Mouse (Mus musculus): ENCODE data around the gene Caskin2.
"Not testable (repeated sequence)": the region's sequence is repeated elsewhere in the genome, so short reads cannot be mapped to it uniquely, and the experiment has no call there.

Caskin2 gene

DNA sequence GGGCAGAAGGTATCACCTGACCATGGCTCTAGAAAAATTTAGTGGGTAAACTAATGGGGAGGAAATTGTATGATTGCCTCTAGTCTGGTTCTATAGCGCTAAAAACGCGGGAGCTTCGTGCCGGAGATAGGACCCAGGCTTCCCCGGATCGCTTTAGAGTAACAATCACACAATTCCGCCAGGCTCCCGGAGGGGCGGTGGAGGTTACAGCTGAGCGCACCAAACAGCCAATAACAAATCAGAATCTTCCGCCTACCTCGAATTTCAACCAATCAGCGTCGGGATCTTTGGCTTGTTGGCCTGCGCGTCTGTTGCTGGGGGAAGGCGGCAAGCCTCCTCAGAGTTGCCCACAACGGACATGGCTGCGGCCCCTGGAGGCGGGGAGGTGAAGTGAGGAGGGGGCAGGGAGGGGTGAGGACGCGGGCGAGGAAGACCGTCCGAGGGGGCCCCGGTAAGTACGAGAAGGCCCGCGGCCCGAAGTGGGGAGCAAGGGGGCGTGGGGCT is 48.3 kb downstream of the Caskin2 start, which contains the start of gene Tmem94:
Tmem94 (plus strand) TSS at position 331 of the 504 bp plus-strand sequence.
- DNase-seq (ENCODE audit: low spot score in 2 of 2): peak; percentile 93 to 95

DNA sequence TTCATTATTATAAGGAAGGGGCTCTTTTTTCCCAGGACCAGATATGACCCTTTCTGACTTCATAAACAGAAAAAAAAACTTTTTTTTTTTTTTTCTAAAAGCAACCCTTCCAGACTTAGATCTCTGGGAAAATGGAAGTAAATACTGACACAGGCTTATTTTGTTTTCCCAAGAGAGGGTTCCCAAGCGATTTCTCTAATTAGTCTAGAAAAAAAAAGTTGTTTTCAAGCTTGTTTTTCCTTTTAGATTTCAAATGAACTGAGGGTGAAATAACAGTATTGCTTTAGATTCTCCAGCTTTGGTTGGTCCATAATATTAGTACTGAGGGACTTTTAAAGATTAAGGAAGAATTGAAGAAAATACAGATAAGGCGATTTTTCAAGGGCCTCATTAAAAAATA is 48.7 kb downstream of the Caskin2 start:
- DNase-seq (ENCODE audit: low spot score in 2 of 2): no peak

DNA sequence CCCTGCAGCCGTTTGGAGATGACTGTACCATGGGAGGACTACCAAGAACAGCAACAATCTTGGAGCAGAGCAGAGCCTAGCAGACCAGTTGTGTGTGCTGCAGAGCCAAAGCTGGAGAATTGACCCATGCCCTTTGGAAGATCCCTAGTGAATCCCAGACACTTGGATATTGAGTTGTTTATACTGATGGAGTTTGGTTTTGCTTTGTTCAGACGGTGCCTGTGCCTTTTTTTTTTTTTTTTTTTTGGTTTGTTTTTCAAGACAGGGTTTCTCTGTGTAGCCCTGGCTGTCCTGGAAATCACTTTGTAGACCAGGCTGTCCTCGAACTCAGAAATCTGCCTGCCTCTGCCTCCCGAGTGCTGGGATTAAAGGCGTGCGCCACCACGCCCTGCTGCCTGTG is 51.3 kb downstream of the Caskin2 start:
- not testable (repeated sequence) for DNase-seq (ENCODE audit: low spot score in 2 of 2)

DNA sequence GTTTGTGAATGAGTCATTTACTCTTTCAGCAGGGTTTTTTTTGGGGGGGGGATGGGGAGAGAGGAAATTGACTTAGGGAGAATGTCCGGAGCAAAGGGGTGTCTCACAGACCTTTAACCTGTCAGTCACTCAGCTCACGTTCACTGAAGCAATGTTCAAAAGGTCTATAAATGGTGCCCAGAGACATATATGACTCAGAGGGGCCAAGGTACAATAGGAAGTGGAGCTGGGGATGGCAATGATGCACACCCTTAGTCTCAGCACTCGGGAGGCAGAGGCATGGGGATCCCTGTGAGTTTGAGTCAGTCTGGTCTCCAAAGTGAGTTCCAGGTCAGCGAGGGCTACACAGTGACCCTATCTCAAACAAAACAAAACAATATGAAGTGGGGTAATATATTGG is 60.0 kb downstream of the Caskin2 start:
- no peak for DNase-seq (ENCODE audit: low spot score in 2 of 2)

DNA sequence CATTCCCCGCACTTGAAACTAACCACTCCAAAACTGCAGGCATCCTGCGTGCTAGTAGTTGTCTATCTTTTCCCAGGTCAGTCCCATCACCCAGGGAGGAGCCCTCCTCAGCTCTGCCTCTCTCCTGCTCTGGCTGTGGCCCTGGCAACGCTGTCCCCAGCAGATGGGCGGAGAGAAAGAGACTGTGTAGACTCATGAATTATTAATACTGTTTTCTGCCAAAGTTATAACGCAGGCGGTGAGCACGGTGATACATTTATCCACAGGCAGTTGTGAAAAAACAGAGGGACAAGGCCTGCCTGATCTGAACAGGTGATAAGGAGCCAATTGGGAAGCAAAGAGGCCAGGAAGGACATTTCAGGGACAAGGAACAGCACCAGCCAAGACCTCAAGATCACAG is 60.8 kb downstream of the Caskin2 start:
- DNase-seq (ENCODE audit: low spot score in 2 of 2): no peak

DNA sequence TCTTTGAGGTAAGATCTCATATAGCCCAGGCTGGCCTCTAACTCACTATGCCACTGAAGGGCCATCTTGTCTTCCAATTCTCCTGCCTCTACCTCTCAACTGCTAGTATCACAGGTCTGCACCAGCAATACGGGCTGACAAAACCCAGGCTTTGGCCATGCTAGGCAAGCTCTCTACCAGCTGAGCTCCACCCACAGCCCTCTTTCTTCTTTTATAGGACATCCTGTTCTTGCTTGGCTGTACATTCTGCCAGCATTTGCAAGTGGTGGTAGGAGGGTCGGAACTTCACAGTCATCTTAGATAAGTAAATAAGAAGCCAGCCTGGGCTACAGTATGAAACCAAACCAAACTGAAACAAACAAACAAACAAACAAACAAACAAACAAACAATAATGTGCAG is 61.7 kb downstream of the Caskin2 start:
- DNase-seq (ENCODE audit: low spot score in 2 of 2): no peak

DNA sequence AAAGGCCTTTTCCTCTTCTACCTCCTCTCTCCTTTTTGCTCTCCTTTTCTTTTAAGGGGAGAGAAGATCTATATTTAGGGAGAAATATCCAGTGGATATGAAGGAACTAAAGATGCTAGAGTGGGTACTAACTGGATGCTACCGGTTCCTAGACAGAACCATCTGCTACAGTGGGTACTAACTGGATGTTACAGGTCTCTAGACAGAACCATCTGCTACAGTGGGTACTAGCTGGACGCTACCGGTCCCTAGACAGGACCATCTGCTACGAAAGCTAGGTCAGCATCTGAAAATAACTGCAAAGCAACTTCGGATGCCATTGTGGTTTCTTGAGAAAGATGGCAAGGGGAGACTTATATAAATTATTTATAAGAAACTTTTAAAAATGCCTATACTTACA is 63.6 kb downstream of the Caskin2 start:
- DNase-seq (ENCODE audit: low spot score in 2 of 2): no peak
